Mouse (Mus musculus): ENCODE data around the gene Stat5b. TPM values are rescaled to one million over a fixed set of nuclear protein-coding genes. Genes with fewer than 3 reads are reported as not detected.

Gene Stat5b
- polyA plus RNA-seq, 1 experiment from 2014 or later, result 19.8 TPM

DNA sequence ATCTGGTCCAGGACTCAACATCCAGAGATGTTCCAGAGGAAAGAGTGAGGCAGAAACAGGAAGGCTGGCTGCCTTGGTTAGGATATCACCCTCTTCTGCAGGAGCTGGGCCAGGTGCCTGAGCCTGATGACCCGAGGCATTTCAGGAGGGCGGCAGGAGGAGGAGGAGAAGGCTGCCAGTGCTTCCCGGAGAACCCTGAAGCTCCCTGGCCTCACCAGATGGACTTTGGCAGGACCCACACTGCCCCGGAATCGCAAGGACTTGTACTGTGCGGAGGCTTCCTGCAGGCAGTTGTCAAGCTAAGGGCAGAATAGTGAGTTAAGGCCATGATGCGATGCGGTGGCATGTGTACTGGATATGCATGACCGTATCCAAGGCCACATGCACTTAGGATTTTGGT, 83.8 kb downstream of the Stat5b start:
- no peak overlapping the region for H3K9ac ChIP-seq (ENCODE audit: low read depth, low read length)
- H3K4me3 ChIP-seq (ENCODE audit: low read length), result no peak overlapping the region
- WGBS, result 83% methylated on average over 9 of the region's 9 CpGs
- 0 out of 2 replicates have a peak, but pooled peaks cover 5% of the 10 kb centered on the region for H3K4me1 ChIP-seq (ENCODE audit: control insufficient read depth, insufficient read depth, low read length)
- H3K27me3 ChIP-seq (ENCODE audit: control insufficient read depth, insufficient read depth, low read length), result no peaks in the 10 kb centered on the region; the same call in 1 of the 2 replicates
- no peaks in the 10 kb centered on the region for H3K36me3 ChIP-seq (ENCODE audit: control insufficient read depth, insufficient read depth, low read length)
- H3K27ac ChIP-seq (ENCODE audit: low read depth, low read length), result no peak overlapping the region
- no peak for ATAC-seq (ENCODE audit: low FRiP score, low TSS enrichment)
- H3K9me3 ChIP-seq (ENCODE audit: control insufficient read depth, low read length), result no peaks in the 10 kb centered on the region
- no peak overlapping the region for H3K4me2 ChIP-seq (replicated peaks; ENCODE audit: low read depth, low read length)

GRCm38 (mm10) chr11:100762831-100763230, 87.7 kb downstream of the Stat5b start, which contains the start of gene Hcrt:
Hcrt (minus strand) TSS chr11:100762931.
- Histone ChIP-seq H3K4me3 (ENCODE audit: low read length) (peak within 1 kb of the TSS; percentile 38), H3K27me3 (ENCODE audit: control insufficient read depth, insufficient read depth, low read length) (peaks cover 21% of the 10 kb centered on the region), H3K36me3 (ENCODE audit: control insufficient read depth, insufficient read depth, low read length) (no peaks in the 10 kb centered on the region), H3K27ac (ENCODE audit: low read depth, low read length) (no peak within 1 kb of the TSS), H3K4me1 (ENCODE audit: control insufficient read depth, insufficient read depth, low read length) (peaks cover 6% of the 10 kb centered on the region; the same call in 1 of the 2 replicates), H3K4me2 (replicated peaks; ENCODE audit: low read depth, low read length) (peak within 1 kb of the TSS; percentile 84), H3K9me3 (ENCODE audit: control insufficient read depth, low read length) (no peaks in the 10 kb centered on the region), H3K9ac (ENCODE audit: low read depth, low read length) (peak within 1 kb of the TSS; percentile 57; the same call in 1 of the 2 replicates)
- ATAC-seq (ENCODE audit: low FRiP score, low TSS enrichment), result no peak
- WGBS, result 78% methylated on average over 7 of the region's 7 CpGs

DNA sequence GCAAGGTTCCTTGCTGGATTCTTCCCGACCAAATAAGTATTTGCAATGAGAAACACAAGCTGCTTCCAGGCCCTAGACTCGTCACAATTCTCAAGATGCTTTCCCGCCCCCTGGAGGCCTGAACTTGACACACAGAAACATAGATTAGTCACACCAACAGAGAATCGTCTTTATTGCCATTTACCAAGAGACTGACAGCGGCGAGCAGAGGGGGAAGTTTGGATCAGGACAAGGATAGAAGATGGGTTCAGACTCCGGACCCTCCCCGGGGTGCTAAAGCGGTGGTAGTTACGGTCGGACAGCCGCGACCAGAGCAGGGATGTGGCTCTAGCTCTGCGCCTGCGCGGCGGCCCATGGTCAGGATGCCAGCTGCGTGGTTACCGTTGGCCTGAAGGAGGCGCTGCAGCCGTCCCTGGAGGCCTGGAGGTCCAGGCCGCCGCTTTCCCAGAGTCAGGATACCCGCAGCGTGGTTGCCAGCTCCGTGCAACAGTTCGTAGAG, 88.9 kb downstream of the Stat5b start:
- Histone ChIP-seq H3K4me2 (replicated peaks; ENCODE audit: low read depth, low read length) (peak overlapping the region; percentile 84), H3K9me3 (ENCODE audit: control insufficient read depth, low read length) (no peaks in the 10 kb centered on the region), H3K36me3 (ENCODE audit: control insufficient read depth, insufficient read depth, low read length) (no peaks in the 10 kb centered on the region), H3K27me3 (ENCODE audit: control insufficient read depth, insufficient read depth, low read length) (peaks cover 21% of the 10 kb centered on the region), H3K9ac (ENCODE audit: low read depth, low read length) (peak overlapping the region; percentile 57; the same call in 1 of the 2 replicates), H3K4me3 (ENCODE audit: low read length) (peak overlapping the region; percentile 38), H3K4me1 (ENCODE audit: control insufficient read depth, insufficient read depth, low read length) (peaks cover 6% of the 10 kb centered on the region; the same call in 1 of the 2 replicates), H3K27ac (ENCODE audit: low read depth, low read length) (no peak overlapping the region)
- peak; percentile 73; the same call in 1 of the 2 replicates for ATAC-seq (ENCODE audit: low FRiP score, low TSS enrichment)
- WGBS, result under 1% methylated on average over 26 of the region's 27 CpGs

DNA sequence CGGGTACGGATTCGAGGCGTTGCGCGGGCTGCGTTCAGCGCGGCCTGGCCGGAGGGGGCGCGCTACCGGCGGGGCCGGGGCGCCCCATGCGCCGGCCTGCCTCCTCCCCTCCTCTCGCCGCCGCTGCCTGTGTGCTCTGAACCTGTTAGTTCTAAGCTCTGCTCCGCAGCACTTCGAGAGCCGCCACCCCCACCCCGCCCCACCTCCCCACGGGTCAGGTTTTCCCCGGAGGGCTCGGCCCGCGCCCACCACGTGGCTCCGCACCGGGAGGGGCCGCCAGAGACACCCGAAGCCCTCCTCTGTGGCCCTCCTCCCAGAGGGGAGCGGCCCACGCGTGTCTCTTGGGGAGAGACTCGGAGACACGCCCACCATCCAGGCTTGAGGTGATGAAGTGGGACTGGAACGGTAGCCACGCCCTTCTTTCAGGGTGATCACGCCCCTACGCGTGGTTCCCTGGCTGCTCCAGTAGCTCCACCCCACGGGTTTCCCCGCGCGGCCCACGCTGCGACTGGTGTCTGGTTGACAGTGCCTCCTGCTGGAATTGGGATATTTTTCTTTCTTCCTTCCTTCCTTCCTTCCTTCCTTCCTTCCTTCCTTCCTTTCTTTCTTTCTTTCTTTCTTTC, 90.8 kb downstream of the Stat5b start, which contains the start of gene Kcnh4:
Gene Kcnh4, minus strand, starts transcription at position 332 of the 623 bp plus-strand sequence.
- H3K4me2 ChIP-seq (replicated peaks; ENCODE audit: low read depth, low read length), result peak within 1 kb of the TSS; percentile 51
- H3K36me3 ChIP-seq (ENCODE audit: control insufficient read depth, insufficient read depth, low read length), result no peaks in the 10 kb centered on the region
- H3K4me3 ChIP-seq (ENCODE audit: low read length), result peak within 1 kb of the TSS; percentile 33
- H3K27me3 ChIP-seq (ENCODE audit: control insufficient read depth, insufficient read depth, low read length), result peaks cover 21% of the 10 kb centered on the region
- no peaks in the 10 kb centered on the region for H3K9me3 ChIP-seq (ENCODE audit: control insufficient read depth, low read length)
- no peak within 1 kb of the TSS for H3K9ac ChIP-seq (ENCODE audit: low read depth, low read length)
- no peak within 1 kb of the TSS for H3K27ac ChIP-seq (ENCODE audit: low read depth, low read length)
- no peak for ATAC-seq (ENCODE audit: low FRiP score, low TSS enrichment)
- WGBS, result under 1% methylated on average over 49 of the region's 51 CpGs
- H3K4me1 ChIP-seq (ENCODE audit: control insufficient read depth, insufficient read depth, low read length), result peaks cover 6% of the 10 kb centered on the region; the same call in 1 of the 2 replicates

- Histone ChIP-seq H3K9me3 (ENCODE audit: control insufficient read depth, low read length) (no peaks in the 10 kb centered on the region), H3K27me3 (ENCODE audit: control insufficient read depth, insufficient read depth, low read length) (peaks cover 21% of the 10 kb centered on the region), H3K36me3 (ENCODE audit: control insufficient read depth, insufficient read depth, low read length) (no peaks in the 10 kb centered on the region), H3K4me2 (replicated peaks; ENCODE audit: low read depth, low read length) (peak overlapping the region; percentile 51), H3K4me3 (ENCODE audit: low read length) (peak overlapping the region; percentile 33), H3K9ac (ENCODE audit: low read depth, low read length) (no peak overlapping the region), H3K27ac (ENCODE audit: low read depth, low read length) (no peak overlapping the region), H3K4me1 (ENCODE audit: control insufficient read depth, insufficient read depth, low read length) (peaks cover 6% of the 10 kb centered on the region; the same call in 1 of the 2 replicates)
- 1% methylated on average over 35 of the region's 35 CpGs for WGBS
- no peak; the same call in 1 of the 2 replicates for ATAC-seq (ENCODE audit: low FRiP score, low TSS enrichment)
Measured at GRCm38 (mm10) chr11:100758707-100759610, 91.6 kb downstream of the Stat5b start.

DNA sequence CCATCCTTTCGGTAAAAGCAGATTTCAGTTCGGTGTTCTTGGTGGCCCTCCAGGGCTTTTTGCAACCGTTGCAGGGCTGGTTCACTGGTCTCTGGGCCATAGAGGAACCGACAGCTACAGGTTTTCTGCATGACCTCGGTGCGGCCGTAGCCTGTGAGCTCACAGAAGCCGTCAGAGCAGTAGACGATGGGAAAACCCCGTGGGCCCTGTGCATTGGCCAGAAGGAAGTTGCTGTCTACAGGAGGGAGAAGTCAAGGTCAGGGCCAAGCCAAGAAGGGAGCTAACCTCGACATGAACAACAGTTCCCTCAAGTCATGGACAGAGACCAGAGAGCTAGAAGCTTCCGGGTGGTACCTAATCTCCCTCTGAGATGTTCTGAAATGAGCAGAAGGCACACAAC, 93.0 kb downstream of the Stat5b start:
- Histone ChIP-seq H3K4me1 (ENCODE audit: control insufficient read depth, insufficient read depth, low read length) (peaks cover 6% of the 10 kb centered on the region; the same call in 1 of the 2 replicates), H3K9me3 (ENCODE audit: control insufficient read depth, low read length) (no peaks in the 10 kb centered on the region), H3K27ac (ENCODE audit: low read depth, low read length) (no peak overlapping the region), H3K4me2 (replicated peaks; ENCODE audit: low read depth, low read length) (no peak overlapping the region), H3K4me3 (ENCODE audit: low read length) (no peak overlapping the region), H3K27me3 (ENCODE audit: control insufficient read depth, insufficient read depth, low read length) (peaks cover 21% of the 10 kb centered on the region), H3K9ac (ENCODE audit: low read depth, low read length) (no peak overlapping the region), H3K36me3 (ENCODE audit: control insufficient read depth, insufficient read depth, low read length) (no peaks in the 10 kb centered on the region)
- 85% methylated on average over 12 of the region's 12 CpGs for WGBS
- no peak for ATAC-seq (ENCODE audit: low FRiP score, low TSS enrichment)

DNA sequence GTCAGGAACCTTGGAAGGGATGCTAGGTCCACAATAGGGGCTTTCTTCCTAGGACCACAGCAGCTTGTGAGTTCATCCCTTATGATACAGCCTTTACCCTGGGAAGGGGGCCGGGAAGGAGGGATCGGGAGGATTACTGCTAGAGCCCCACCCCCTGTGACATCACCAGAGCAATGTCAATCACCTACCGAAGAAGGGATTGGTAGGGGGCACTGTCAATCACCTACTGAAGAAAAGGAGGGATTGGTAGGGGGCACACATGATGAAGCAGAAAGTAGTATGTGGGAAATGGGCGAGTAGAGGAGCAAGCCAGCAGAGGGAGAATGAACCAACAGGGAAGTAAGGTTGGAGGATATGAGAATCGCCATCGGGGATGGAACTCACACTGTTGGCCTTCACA, 94.0 kb downstream of the Stat5b start:
- 68% methylated on average over 6 of the region's 6 CpGs for WGBS
- H3K4me3 ChIP-seq (ENCODE audit: low read length), result no peak overlapping the region
- no peak overlapping the region for H3K4me2 ChIP-seq (replicated peaks; ENCODE audit: low read depth, low read length)
- H3K27ac ChIP-seq (ENCODE audit: low read depth, low read length), result no peak overlapping the region
- H3K9me3 ChIP-seq (ENCODE audit: control insufficient read depth, low read length), result no peaks in the 10 kb centered on the region
- peaks cover 21% of the 10 kb centered on the region for H3K27me3 ChIP-seq (ENCODE audit: control insufficient read depth, insufficient read depth, low read length)
- no peak overlapping the region for H3K9ac ChIP-seq (ENCODE audit: low read depth, low read length)
- peaks cover 6% of the 10 kb centered on the region; the same call in 1 of the 2 replicates for H3K4me1 ChIP-seq (ENCODE audit: control insufficient read depth, insufficient read depth, low read length)
- no peaks in the 10 kb centered on the region for H3K36me3 ChIP-seq (ENCODE audit: control insufficient read depth, insufficient read depth, low read length)
- no peak for ATAC-seq (ENCODE audit: low FRiP score, low TSS enrichment)

- no peak overlapping the region for H3K27ac ChIP-seq (ENCODE audit: low read depth, low read length)
- no peak overlapping the region for H3K4me3 ChIP-seq (ENCODE audit: low read length)
- peaks cover 4% of the 10 kb centered on the region; the same call in 1 of the 2 replicates for H3K4me1 ChIP-seq (ENCODE audit: control insufficient read depth, insufficient read depth, low read length)
- WGBS, result 92% methylated on average over 3 of the region's 3 CpGs
- no peaks in the 10 kb centered on the region for H3K9me3 ChIP-seq (ENCODE audit: control insufficient read depth, low read length)
- peaks cover 19% of the 10 kb centered on the region for H3K27me3 ChIP-seq (ENCODE audit: control insufficient read depth, insufficient read depth, low read length)
- no peak overlapping the region for H3K4me2 ChIP-seq (replicated peaks; ENCODE audit: low read depth, low read length)
- H3K9ac ChIP-seq (ENCODE audit: low read depth, low read length), result no peak overlapping the region
- H3K36me3 ChIP-seq (ENCODE audit: control insufficient read depth, insufficient read depth, low read length), result no peaks in the 10 kb centered on the region
- ATAC-seq (ENCODE audit: low FRiP score, low TSS enrichment), result no peak
Measured at GRCm38 (mm10) chr11:100754693-100755057, 95.8 kb downstream of the Stat5b start.
